8 mouse cellular contexts compared by ENCODE assay signal in the genomic region with DNA sequence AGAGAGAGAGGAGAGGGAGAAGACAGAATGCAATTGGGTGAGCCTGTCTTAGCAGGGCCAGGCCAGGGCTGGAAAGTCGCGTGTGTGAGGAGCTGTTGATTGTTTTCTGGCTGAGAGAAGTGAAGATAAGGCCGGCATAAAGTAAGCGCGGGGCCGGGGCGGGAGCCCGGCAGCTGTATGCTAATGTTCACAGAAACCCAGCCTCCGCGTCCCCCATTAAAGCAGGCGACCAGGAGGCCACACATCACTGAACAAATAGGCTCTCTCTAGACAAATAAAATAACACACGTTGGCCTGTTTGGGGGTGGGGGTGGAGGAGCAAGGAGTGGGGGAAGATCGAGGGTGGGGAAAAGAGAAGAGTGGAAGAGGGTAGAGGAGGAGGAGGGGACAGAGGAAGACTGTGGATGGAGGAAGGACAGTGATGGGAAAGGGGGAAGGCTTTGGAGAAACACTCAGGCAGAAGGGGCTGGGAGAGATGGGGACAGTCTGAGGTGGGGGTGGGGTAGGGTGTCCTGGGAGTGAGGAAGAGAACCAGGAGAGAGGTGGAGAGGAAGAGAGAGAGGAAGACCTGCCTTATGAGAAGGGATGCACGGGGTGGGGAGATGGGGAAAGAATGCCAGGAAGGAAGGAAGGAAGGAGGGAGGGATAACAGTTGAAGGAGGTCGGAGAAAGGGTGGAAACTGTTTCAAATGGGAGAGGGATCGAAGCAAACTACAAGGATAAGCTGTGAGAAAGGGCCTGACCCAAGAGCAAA. TPM values are rescaled to one million over a fixed set of nuclear protein-coding genes. Genes with fewer than 3 reads are reported as not detected.
DNase-seq lines count a peak whose midpoint lies in the region; ATAC-seq lines count a peak whose summit lies in the region.
"Had no signal": no experiment of that assay in that cellular context is flagged by ENCODE, and none has a peak within 500 bp of the region (broad histone marks: within the 10 kb centered on the region; RNA-seq: fewer than 3 reads in every experiment).

No protein-coding gene starts in this region.

- peak overlapping the region; percentile 53 for H3K9ac ChIP-seq in forebrain, embryonic 11.5 days (ENCODE audit: low read length)
- no peak overlapping the region for H3K9ac ChIP-seq in stomach, embryonic 14.5 days (replicated peaks; ENCODE audit: low read depth, low read length)

- peak; percentile 24 to 27 for DNase-seq in right cerebral cortex, adult 2 months (ENCODE audit: low spot score in 2 of 2)
- DNase-seq in right cerebral cortex, postnatal 14 days = no peak
- DNase-seq in forebrain, embryonic 11.5 days (ENCODE audit: low spot score) = peak; percentile 81
- DNase-seq in limb, embryonic 10.5 days (ENCODE audit: low spot score) = peak; percentile 56
- DNase-seq in thymus, postnatal 0 days (ENCODE audit: low spot score) = no peak
- no peak for DNase-seq in gastrocnemius, adult 18-20 months (ENCODE audit: low spot score)

- peaks cover 26% of the 10 kb centered on the region for H3K27me3 ChIP-seq in forebrain, embryonic 11.5 days (ENCODE audit: control insufficient read depth, insufficient read depth, low read length)
- H3K27me3 ChIP-seq in limb, embryonic 10.5 days (ENCODE audit: low read depth, poor library complexity, severe bottlenecking) = peaks cover 92% of the 10 kb centered on the region
- peaks cover 45% of the 10 kb centered on the region for H3K27me3 ChIP-seq in stomach, embryonic 14.5 days (ENCODE audit: control insufficient read depth, insufficient read depth, low read length)

- no peaks in the 10 kb centered on the region for H3K9me3 ChIP-seq in forebrain, embryonic 11.5 days (ENCODE audit: control insufficient read depth, low read length)
- no peaks in the 10 kb centered on the region for H3K9me3 ChIP-seq in limb, embryonic 10.5 days (replicated peaks)
- H3K9me3 ChIP-seq in stomach, embryonic 14.5 days (ENCODE audit: control insufficient read depth, low read depth, low read length) = no peaks in the 10 kb centered on the region

- H3K27ac ChIP-seq in forebrain, embryonic 11.5 days (ENCODE audit: low read depth, low read length) = peak overlapping the region; percentile 87
- H3K27ac ChIP-seq in limb, embryonic 10.5 days = no peak overlapping the region
- H3K27ac ChIP-seq in stomach, embryonic 14.5 days (ENCODE audit: low read length) = no peak overlapping the region

- H3K4me2 ChIP-seq in forebrain, embryonic 11.5 days (ENCODE audit: low read depth, low read length, severe bottlenecking) = peak overlapping the region; percentile 55
- no peak overlapping the region for H3K4me2 ChIP-seq in stomach, embryonic 14.5 days (replicated peaks; ENCODE audit: low read depth, low read length)

- H3K4me1 ChIP-seq in forebrain, embryonic 11.5 days (replicated peaks; ENCODE audit: control insufficient read depth, insufficient read depth, low read length) = peaks cover 36% of the 10 kb centered on the region
- peaks cover 49% of the 10 kb centered on the region for H3K4me1 ChIP-seq in limb, embryonic 10.5 days
- H3K4me1 ChIP-seq in stomach, embryonic 14.5 days (ENCODE audit: control insufficient read depth, insufficient read depth, low read length) = peaks cover 19% of the 10 kb centered on the region; the same call in 1 of the 2 replicates

- peak; percentile 42 for ATAC-seq in forebrain, embryonic 11.5 days (replicated peaks; ENCODE audit: low FRiP score)
- peak; percentile 12; the same call in 1 of the 2 replicates for ATAC-seq in stomach, embryonic 14.5 days (ENCODE audit: insufficient number of reproducible peaks, insufficient read depth, low FRiP score, low read depth)

- no peaks in the 10 kb centered on the region for H3K36me3 ChIP-seq in forebrain, embryonic 11.5 days (ENCODE audit: control insufficient read depth, insufficient read depth, low read length)
- H3K36me3 ChIP-seq in limb, embryonic 10.5 days = no peaks in the 10 kb centered on the region
- H3K36me3 ChIP-seq in stomach, embryonic 14.5 days (ENCODE audit: control insufficient read depth, insufficient read depth, low read length) = no peaks in the 10 kb centered on the region

- under 1% methylated on average over 16 of the region's 16 CpGs for WGBS in forebrain, embryonic 11.5 days
- WGBS in limb, embryonic 10.5 days = under 1% methylated on average over 16 of the region's 16 CpGs
- WGBS in stomach, embryonic 14.5 days = 2% methylated on average over 16 of the region's 16 CpGs

- H3K4me3 ChIP-seq in forebrain, embryonic 11.5 days (ENCODE audit: low read depth, low read length) = peak overlapping the region; percentile 16; the same call in 1 of the 2 replicates
- H3K4me3 ChIP-seq in limb, embryonic 10.5 days = peak overlapping the region; percentile 42
- no peak overlapping the region for H3K4me3 ChIP-seq in stomach, embryonic 14.5 days (ENCODE audit: low read depth, low read length)

RNA-seq across cellular contexts. Expression of a gene that starts 4.3 kb away (rescaled TPM):
- 5.0 and 8.7 TPM in 2 replicates for polyA plus RNA-seq in forebrain, embryonic 11.5 days (2014; fragmentation: Nextera tagmentation; extraction: Ambion mirVana)
- polyA plus RNA-seq in limb, embryonic 10.5 days (2016; fragmentation: Nextera tagmentation; extraction: Ambion mirVana) = 0.06 TPM in 1 of 2 replicates, not detected in the other
- 1.1 and 1.3 TPM in 2 replicates for polyA plus RNA-seq in stomach, embryonic 14.5 days (2014; fragmentation: Nextera tagmentation; extraction: Ambion mirVana)
- polyA plus RNA-seq in thymus, postnatal 0 days (2015; fragmentation: Nextera tagmentation; extraction: Ambion mirVana) = 0.56 and 0.66 TPM in 2 replicates
- not detected for total RNA-seq in gastrocnemius, adult 18-20 months (2021)
- polyA plus RNA-seq: testis, adult 2 months had no signal

Comparison
In these comparisons a context has a peak if more than half of its experiments do, and no peak if none do; other contexts are left out.
1. DNase-seq: peak in right cerebral cortex, adult 2 months (2 of 2), forebrain, embryonic 11.5 days (single experiment) and limb, embryonic 10.5 days (single experiment); none in right cerebral cortex, postnatal 14 days (single experiment), thymus, postnatal 0 days (single experiment) and gastrocnemius, adult 18-20 months (single experiment).